Mouse (Mus musculus) liver, embryonic 14 days (tissue): ENCODE data around the gene Sco2. TPM values are rescaled to one million over a fixed set of nuclear protein-coding genes. Genes with fewer than 3 reads are reported as not detected.

Experiments
- polyA plus RNA-seq: library from polyadenylated mRNA; depleted of rRNA; stranded (reverse); fragments of >200 nt; gene quantifications from 2 replicates; pipeline ENCODE4 v1.2.3, GENCODE M21; 2012; rRNA removed

Gene Sco2
- polyA plus RNA-seq: 9.4 and 11.0 TPM in 2 replicates

DNA sequence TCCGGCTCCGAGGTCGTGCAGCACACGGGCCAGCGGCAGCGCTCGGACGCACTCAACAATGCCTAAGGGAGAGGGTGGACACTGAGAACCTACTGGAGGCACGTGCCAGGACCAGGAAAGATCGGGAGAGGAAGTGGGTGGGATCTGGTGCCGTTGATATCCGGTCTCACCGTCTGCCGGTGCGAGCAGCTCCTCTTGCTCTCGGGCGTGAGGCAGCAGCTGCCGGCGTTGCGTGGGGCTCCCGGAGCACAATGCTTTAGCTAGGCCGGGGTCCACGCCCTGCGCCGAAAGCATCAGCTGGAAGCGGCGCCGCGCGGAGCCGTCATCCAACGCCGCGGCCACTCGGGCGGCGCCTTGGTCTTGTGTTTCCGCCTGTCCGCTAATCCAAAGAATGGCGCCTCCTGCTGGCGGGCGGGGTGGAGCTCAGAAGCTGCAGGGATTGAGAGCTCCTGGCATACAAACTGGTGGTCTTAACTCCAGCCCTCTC, at the start of gene Sco2:
Sco2 (minus strand) TSS at position 85 of the 487 bp plus-strand sequence.

DNA sequence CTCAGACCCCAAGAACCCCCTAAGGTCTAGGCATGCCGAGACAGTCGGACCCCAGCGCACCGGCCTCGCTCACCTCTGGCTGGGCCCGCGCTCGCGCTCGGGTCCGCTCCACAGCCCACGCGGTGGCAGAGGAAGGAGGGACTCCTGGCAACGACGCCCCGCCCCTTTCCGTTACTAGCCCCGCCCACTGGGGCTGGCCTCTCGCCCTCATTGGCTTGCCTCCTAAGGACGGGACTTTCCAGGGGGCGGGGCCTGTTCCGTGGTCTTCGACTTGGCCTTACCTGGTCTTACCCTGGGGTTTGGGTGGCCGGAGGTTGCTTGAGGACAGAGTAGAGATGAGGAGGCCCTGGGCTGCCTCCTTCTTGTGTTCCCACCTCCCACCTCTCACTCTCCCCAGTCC, 36.5 kb upstream of the Sco2 start, which contains the start of gene Syce3:
Syce3 (minus strand) TSS at position 386 of the 400 bp plus-strand sequence.

DNA sequence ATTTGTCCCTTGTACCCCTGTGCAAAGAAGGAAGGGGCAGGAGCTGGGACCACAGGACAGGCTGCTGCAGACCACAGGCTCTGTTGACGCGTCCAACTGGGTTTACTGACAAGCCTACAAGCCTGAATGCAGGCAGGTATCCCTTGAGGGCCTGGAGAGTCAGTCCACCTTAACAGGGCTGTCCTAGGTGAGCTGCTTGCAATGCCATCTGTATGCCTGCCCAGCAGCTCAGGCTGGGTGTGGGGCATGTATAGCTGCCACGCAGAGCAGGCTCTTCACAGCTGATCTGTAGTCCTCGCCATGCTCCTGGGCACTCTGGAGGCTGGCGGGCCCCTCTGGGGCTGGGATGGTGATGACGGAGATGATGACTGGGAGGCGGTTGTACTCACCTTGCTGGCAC, 11.0 kb upstream of the Sco2 start, which contains the start of gene Klhdc7b:
Klhdc7b (plus strand) TSS at position 301 of the 400 bp plus-strand sequence.

DNA sequence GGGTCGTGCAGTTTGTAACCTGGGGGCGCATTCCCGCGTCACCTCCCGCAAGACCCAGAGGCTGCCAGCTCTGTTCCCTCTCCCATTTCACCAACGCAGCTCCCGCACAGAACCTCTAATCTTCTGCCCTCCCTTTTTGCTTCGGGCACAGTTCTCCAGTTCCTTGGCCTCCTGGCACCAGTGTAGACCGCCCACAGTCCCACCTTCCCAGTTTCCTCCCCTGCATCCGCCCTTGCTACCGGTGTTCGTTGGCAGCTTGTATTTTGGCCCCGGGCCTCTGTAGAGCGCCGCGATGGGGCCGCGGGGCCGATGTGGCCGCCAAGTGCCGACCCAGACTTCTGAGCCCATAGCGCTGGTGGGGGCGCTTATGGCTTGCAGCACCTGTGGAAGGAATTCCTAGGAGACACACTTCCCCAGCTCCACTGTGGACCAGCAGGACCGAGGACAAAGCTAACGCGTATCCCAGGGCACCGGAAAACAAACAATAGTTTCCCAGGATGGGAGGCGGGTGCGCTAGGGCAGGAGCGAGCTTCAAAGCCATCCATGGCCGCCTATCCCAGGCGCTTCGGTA, 5.3 kb upstream of the Sco2 start, which contains the start of gene Odf3b:
Odf3b (minus strand) TSS at position 452 of the 571 bp plus-strand sequence.

DNA sequence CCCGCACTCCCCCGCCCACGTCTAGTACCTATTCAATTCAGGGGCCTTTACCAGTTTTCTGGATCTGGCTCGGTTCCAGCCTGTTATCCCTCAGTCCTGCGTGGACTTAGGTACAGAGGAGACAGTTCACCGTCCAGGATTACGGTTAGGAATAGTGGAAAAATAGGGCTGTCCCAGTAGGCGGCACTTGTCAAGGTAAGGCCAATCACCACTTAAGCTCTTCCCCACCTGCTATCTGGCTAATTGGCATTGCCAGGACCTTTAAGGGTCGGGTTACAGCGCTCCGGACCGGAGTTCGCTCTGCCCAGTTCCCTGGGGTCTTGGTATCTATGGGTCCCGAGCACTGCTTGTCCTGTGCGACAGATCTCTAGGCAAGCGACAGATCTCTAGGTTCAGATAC, 3.3 kb upstream of the Sco2 start, which contains the start of gene Tymp:
Tymp (minus strand) TSS at position 83 of the 400 bp plus-strand sequence.

DNA sequence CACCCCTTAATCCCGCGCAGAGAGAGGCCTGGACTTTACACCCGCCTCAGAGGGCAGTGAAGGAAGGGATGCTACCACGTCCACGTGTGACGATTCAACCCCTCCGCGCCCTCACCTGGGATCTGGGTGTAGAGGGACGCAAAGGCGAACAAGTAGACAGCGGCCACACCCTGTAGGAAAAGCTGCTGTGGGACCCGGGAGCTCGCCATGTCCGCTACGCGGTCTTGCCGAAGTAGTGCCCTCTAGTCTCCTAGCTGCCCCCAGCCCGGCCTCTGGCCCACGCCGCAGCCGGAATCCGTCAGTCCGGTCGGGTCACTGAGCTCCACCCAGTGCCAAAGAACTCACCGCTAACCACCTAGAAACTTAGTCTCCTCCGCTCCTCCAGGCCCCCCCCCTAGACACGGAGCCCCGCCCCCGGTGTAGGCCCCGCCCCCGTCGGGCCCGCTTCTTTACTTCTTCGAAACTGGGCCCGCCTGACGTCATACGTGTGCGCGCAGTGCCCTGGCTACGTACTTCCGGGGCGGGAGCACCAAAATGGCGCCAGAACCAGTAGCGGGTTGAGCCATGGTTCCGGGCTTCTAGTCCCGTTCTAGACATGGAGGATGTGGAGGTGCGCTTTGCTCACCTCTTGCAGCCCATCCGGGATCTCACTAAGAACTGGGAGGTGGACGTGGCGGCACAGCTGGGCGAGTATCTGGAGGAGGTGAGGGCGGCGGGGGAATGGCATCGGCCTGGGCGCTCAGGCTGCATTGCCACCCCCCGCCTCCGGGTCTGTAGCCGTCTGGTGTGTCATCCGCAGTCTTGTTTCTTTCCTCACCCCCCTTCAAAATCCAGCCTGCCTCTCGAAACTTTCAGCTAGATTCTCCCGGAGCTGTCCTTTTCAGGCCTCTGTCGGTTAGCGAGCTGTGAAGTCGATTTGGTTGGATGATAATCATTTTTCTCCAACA, 18.1 kb downstream of the Sco2 start, which contains the start of the genes Lmf2 and Ncaph2:
Lmf2 (minus strand) TSS at position 419 of the 947 bp plus-strand sequence.
Ncaph2 (plus strand) TSS at position 479 of the 947 bp plus-strand sequence.

DNA sequence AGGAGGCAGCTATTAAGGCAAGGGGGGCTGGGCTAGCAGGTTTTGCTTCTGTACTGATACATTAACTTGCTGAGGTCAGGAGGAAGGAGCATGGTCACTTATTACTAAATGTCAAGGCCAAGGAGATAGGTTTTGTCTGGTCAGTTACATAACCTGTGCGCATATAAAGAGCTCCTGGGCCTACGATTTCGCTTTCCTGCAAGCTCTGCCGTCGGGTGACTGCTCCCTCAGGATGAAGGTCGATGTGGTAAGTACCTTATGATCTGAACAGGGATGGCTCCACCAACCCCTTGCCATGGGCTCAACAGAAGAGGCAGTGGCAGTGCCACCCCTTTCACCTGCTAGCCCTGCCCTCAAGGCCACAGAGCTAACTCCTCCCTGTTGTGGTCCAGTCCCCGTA, 39.4 kb downstream of the Sco2 start, which contains the start of gene Miox:
Miox (plus strand) TSS at position 128 of the 400 bp plus-strand sequence.

DNA sequence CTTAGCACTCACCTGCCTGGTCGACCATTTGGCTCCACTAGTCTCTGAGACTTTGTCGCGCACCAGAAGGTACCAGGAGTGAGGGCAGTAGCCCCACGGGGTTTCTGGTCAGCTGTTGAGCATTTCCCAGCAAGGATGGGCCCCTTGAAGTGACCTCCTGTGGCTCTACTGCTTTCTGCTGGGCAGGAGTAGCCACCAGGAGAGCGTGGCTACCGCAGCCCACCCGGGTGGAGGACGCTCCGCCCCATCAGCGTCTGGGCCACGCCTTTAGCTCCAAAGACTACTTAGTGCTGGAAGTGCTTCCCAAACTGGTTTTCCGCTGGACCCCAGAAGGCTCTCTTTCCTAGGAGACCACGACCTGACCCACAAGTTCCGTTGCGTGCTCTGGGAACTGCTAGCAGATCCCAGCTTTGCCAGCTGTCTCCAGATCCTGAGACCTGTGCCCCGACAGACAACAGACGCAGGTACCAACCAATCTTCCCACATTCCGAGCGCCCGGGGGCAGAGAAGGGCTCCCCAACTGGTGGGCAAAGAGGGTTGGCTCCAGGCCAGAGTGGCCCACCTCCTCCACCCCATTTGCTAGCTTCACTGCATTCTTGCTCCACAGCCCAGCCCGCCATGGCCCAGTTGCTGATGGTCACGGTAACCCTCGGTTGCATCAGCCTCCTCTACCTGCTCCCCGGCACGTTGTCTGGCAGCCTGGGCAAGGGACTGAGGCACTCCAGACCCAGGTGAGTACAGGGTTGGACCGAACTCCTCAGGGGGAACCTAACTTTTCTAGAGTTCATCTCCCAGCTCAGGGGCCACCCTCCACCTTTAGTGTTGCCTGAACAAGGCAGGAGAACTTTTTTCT, 50.8 kb downstream of the Sco2 start, which contains the start of gene Adm2:
Adm2 (plus strand) TSS at position 51 of the 853 bp plus-strand sequence.

Other genes starting within 250 kb of the Sco2 start
- 8.0 and 8.1 TPM in 2 replicates for gene Hdac10, start 245.1 kb downstream of the Sco2 start, polyA plus RNA-seq
- gene Mapk12, start 233.1 kb downstream of the Sco2 start, polyA plus RNA-seq: 2.0 and 2.1 TPM in 2 replicates
- 0.76 and 0.80 TPM in 2 replicates for gene Mapk11, start 224.2 kb downstream of the Sco2 start, polyA plus RNA-seq
- 23.7 and 25.5 TPM in 2 replicates for gene Plxnb2, start 193.1 kb downstream of the Sco2 start, polyA plus RNA-seq
- gene Dennd6b, start 177.3 kb downstream of the Sco2 start, polyA plus RNA-seq: 3.8 and 4.2 TPM in 2 replicates
- 14.0 and 15.3 TPM in 2 replicates for gene Ppp6r2, start 162.3 kb downstream of the Sco2 start, polyA plus RNA-seq
- 27.9 and 28.3 TPM in 2 replicates for gene Sbf1, start 58.5 kb downstream of the Sco2 start, polyA plus RNA-seq
- 1.8 and 2.0 TPM in 2 replicates for gene Adm2, start 51.1 kb downstream of the Sco2 start, polyA plus RNA-seq
- gene Miox, start 39.4 kb downstream of the Sco2 start, polyA plus RNA-seq: 7.3 and 11.5 TPM in 2 replicates
- 11.6 and 12.4 TPM in 2 replicates for gene Lmf2, start 18.2 kb downstream of the Sco2 start, polyA plus RNA-seq
- gene Ncaph2, start 18.1 kb downstream of the Sco2 start, polyA plus RNA-seq: 65.4 and 75.6 TPM in 2 replicates
- 0.68 and 0.70 TPM in 2 replicates for gene Tymp, start 3.2 kb upstream of the Sco2 start, polyA plus RNA-seq
- 0.75 and 0.85 TPM in 2 replicates for gene Odf3b, start 5.4 kb upstream of the Sco2 start, polyA plus RNA-seq
- gene Klhdc7b, start 11.1 kb upstream of the Sco2 start, polyA plus RNA-seq: not detected in 2 replicates
- not detected in 2 replicates for gene Syce3, start 36.7 kb upstream of the Sco2 start, polyA plus RNA-seq
- 1.6 and 2.0 TPM in 2 replicates for gene Cpt1b, start 52.0 kb upstream of the Sco2 start, polyA plus RNA-seq
- gene C730034F03Rik, start 55.7 kb upstream of the Sco2 start, polyA plus RNA-seq: 0.89 and 0.97 TPM in 2 replicates
- 0.23 and 0.29 TPM in 2 replicates for gene Gm44502, start 55.9 kb upstream of the Sco2 start, polyA plus RNA-seq
- 17.1 and 19.3 TPM in 2 replicates for gene Chkb, start 56.1 kb upstream of the Sco2 start, polyA plus RNA-seq
- gene Mapk8ip2, start 80.1 kb upstream of the Sco2 start, polyA plus RNA-seq: 0.01 and 0.03 TPM in 2 replicates
- 3.1 and 3.4 TPM in 2 replicates for gene Arsa, start 103.6 kb upstream of the Sco2 start, polyA plus RNA-seq
- gene Shank3, start 125.8 kb upstream of the Sco2 start, polyA plus RNA-seq: 1.8 and 2.0 TPM in 2 replicates
- 0.05 and 0.09 TPM in 2 replicates for gene Acr, start 194.5 kb upstream of the Sco2 start, polyA plus RNA-seq
- gene Rabl2, start 218.1 kb upstream of the Sco2 start, polyA plus RNA-seq: 5.7 and 6.2 TPM in 2 replicates